Mouse (Mus musculus): Measurements from ENCODE around the gene Foxo1.

Foxo1 gene

DNA sequence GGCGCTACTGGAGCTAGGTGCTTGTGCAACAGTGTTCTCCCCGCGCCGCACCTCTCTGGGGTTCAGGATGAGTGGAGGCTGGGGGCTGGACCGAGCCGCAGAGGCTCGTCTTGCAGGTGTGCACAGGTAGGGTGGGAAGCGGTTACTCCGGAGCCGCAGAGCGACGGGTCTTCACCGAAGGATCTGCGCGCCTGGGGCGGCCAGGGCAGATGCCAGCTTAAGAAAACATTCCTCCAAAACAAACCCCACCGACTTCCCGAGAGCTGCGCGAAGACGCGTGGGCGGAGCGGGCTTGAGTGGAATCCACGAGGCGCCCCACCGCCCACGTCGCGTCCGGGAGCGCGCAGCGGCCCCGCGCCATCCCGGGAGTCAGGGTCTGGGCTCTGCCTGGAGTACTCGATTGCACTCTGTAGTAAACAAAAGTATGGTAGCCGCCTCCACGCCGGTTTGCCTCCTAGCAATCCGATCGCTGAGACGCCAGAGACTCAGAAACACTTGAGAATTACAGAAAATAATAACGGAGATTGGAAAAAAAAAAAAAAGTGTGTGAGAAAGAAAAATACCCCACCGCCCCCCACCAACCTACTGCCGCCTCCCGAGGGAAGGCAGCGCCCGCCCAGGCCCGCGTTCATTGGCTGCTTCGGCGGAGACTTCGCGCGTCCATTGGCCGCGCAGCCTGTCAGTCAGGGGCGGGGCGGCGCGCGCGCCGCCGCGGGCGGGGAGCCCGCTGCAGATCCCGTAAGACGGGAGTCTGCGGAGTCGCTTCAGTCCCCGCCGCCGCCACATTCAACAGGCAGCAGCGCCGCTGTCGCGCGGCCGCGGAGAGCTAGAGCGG lies at the start of gene Foxo1:
TSS of gene Foxo1 (plus strand) at position 685 of the 835 bp plus-strand sequence.
- in situ Hi-C loops (cut with MboI) = loop anchor here (5.0 to 10.0 kb wide), 3 partner anchors 177 to 364 kb away; no protein-coding TSS in a partner anchor

DNA sequence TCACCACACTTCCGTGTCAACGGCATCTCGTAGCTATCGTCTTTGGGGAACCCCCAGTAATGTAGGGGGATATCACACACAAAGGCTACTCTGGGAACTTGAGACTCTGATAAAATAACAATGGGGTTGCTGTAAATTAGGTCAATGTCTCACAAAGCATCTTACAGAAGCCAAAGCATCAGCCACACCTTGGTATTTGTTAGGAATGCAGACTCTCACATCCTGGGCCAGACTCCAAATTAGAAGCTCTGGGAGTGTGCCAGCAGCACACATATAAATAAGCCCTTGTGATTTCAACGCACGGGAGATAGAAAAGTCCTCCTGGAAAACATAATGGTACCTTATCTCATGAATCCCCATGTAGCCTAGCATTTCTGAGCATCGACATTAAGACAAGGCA lies 49.3 kb upstream of the Foxo1 start:
- in situ Hi-C loops (cut with MboI) = no loop called here

DNA sequence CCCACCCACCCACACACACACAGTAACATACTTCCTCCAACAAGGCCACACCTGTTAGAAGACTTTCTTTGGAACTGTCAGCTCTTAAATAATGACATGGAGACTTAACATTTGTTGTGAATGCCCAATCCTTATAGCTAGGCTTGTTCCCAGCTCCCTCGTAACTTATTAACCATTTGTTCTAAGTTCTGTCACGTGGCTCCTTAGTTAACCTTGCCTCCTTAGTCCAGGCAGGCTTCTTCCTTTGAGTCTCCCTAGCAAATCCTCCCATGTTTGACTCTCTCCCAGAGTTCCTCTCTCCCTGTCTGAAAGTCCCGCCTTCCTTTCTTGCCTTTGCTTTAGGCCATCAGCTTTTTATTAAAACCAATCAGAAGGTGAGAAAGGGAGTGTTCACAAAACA lies 47.1 kb upstream of the Foxo1 start:
- in situ Hi-C loops (cut with MboI) = no loop called here

DNA sequence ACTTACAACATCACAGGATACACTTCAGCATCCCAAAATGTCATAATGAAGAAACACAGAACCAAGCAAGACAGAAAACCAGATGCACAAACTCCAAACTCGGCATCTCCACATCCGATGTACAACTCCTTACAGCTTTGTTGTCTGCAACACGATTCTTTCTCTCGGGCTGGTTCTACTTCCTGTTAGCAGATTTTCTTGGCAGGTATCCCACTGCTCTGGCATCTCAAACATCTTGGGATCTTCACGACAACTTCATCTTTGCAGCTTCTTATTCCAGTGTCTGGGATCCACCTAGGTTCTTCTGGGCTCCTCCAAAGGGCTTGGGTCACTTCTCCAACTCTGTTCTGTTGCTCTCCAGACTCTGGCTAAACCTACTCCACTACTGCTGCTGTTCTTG lies 46.2 kb upstream of the Foxo1 start:
- in situ Hi-C loops (cut with MboI) = no loop called here

DNA sequence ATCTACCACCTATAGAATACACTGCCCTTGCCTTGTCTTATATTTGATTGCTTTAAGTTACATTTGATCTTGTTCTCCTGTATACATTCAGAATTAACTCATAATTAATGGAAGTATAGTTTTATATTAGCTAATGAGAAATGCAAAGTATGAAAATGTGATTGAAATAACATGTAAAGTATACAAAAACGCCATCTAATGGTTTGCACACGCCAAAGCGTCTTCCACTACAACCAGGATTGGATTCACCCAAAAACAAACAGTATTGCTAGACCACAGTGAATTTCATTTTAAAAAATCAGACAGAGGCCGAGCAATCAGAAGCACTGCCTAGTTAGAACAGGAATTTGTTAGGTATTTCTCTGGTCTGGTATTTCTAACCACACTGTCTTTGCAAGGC lies 31.6 kb upstream of the Foxo1 start:
- in situ Hi-C loops (cut with MboI) = loop anchor here (25.0 kb wide), 1 partner anchor 1026 kb away; no protein-coding TSS in a partner anchor

DNA sequence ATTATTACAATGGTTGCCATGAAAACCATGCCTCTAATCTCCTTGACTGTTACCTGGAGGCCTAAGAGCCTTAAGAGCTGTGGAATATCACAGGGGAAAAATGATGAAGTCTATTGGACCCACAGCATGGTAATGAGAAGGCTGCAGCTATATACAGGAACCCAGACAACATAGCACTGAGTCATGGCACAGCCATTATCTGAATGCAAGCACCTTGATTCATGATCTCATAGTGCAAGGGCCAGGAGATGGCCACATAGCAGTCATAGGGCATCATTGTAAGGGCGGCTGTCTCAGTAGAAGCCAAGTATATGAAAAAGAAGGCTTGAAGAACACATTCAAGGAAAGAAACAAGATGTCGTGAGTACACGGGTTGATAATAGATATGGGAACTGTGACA lies 31.0 kb upstream of the Foxo1 start:
- in situ Hi-C loops (cut with MboI) = loop anchor here (25.0 kb wide), 1 partner anchor 1025 kb away; no protein-coding TSS in a partner anchor

DNA sequence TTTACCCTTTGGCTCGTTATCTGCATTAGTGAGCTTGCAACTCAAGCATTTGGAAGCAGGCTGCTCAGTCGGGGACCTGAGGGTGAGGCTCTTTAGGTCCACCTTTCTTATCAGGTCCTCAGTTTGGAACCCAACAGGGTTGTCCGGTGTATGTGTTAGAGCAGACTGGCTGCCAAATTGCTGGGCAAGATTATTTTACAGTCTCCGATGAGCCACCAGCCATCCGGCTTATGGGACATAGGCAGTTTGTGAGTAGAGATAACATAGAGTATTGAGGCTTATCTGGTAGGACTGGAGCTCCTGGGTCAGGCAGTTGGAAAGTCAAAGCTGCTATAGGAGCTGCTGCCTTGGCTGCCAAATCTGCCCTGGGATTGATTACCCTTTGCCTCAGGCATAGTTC lies 27.1 kb upstream of the Foxo1 start:
- in situ Hi-C loops (cut with MboI) = loop anchor here (25.0 kb wide), 1 partner anchor 1021 kb away; no protein-coding TSS in a partner anchor

DNA sequence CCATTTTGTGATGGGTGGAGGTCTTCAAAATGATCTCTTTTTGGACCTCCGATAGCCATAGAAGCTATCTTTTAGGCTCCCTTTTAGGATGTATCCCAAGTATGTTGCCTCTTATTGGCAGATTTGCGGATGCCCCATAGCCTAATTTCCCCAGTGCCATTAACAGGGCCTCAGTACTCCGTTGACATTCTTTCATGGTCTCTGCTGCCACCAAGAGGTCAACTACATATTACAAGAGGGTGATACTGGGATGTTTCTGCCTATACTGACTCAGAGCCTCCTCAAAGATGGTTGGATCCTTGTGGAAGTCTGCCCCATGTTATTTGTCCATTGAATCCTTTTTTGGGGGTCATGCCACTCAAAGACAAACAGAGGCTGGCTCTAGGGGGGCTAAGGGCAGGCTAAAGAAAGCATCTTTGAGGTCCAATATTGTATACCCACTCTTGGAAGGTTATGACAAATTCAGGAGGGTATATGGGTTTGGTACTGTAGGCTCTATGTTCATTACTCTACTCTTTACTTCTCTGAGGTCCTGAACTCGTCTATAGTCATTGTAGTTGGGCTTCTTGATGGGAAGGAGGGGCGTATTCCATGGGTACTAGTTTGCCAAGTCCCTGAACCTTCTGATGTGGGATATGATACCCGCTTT lies 25.6 kb upstream of the Foxo1 start:
- in situ Hi-C loops (cut with MboI) = loop anchor here (25.0 kb wide), 1 partner anchor 1020 kb away; no protein-coding TSS in a partner anchor

DNA sequence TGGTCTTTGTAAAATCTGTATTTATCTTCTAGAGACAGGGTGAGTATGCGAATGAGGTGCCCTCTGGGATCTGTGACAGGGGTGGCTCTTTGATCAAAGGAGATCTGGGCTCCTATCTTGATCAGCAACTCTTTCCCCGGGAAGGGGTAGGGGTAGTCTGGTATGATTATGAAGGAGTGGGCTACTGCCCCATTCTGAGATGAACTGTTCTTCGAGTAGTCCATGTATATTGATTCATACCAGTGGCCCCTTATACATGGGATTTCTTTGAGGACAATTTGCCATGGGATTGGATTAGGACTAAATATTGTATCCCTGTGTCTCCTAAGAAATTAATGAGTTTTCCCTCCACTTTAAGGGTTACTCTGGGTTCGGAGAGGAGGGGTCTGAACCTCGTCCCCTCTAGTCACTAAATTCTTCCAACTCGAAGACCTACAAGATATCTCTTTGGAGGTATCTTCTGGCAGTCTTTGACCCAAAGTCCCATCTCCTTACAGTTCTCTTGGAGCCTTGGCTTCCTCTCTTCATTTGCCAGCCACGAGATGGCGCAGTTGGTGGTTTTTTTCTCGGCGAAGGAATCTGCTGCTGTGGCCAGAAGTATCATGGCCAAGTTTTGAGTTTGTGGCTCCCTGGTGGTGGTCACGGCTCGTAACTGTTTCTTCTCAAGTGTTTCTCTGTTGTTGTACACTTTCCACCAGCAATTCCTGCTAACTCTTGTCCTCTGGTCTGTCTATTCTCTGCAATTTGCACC lies 24.7 kb upstream of the Foxo1 start:
- in situ Hi-C loops (cut with MboI) = loop anchor here (25.0 kb wide), 1 partner anchor 1019 kb away; no protein-coding TSS in a partner anchor

DNA sequence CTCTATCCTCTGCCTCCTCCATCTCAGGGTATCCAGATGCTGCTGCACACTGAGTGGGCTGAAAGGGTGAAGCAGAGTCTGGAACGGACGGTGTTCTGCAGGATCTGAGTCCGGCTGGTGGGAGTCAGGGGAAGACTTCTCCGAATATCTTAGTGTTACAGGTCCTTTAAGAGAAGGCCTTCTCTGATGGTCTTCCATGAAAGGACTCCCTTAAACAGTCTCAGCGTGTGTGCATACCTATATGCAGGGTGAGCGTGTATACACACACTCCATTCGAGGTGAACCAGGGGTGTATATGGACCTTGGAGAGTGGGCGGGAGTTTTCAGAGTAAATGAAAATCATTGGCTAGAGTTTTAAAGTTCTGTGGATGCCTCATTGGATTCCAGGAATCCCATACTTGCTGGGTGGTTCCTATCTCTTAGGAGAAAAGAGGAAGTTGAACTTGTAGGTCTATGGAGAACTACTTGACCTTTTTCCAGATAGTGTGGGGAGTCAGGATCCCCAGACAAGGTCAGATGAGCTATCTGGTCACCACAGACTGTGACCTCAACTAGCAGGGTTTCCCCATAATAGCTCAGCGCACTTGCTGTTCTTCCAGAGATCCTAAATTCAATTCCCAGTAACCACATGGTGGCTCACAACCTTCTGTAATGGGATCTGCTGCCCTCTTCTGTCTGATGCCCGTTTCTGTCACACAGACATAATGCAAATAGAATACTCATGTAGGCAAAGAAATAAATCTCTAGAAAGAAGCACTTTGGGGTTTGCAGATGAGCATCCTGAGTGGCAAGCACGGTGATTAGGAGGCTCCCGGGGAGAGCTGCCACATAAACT lies 21.9 kb upstream of the Foxo1 start:
- in situ Hi-C loops (cut with MboI) = loop anchor here (25.0 kb wide), 1 partner anchor 1016 kb away; no protein-coding TSS in a partner anchor

DNA sequence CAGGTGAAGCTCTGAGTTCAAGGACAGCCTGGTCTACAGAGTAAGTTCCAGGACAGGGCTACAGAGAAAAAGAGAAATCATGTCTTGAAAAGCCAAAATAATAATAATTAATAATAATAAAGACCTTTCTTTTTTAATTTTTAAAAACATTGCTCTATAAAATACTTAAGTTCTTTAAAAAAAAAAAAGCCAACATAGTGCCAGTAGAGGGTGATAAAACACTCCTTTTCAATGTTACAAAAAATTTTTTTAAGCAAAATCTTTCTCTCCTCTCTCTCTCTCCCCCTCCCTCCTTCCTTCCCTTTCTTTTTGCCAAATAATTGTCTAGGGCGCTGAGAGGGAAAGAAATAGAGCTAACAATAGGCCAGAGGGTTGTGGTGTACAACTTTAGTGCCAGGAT lies 17.0 kb upstream of the Foxo1 start:
- in situ Hi-C loops (cut with MboI) = loop anchor here (10.0 kb wide), 1 partner anchor 1204 kb away; no protein-coding TSS in a partner anchor

DNA sequence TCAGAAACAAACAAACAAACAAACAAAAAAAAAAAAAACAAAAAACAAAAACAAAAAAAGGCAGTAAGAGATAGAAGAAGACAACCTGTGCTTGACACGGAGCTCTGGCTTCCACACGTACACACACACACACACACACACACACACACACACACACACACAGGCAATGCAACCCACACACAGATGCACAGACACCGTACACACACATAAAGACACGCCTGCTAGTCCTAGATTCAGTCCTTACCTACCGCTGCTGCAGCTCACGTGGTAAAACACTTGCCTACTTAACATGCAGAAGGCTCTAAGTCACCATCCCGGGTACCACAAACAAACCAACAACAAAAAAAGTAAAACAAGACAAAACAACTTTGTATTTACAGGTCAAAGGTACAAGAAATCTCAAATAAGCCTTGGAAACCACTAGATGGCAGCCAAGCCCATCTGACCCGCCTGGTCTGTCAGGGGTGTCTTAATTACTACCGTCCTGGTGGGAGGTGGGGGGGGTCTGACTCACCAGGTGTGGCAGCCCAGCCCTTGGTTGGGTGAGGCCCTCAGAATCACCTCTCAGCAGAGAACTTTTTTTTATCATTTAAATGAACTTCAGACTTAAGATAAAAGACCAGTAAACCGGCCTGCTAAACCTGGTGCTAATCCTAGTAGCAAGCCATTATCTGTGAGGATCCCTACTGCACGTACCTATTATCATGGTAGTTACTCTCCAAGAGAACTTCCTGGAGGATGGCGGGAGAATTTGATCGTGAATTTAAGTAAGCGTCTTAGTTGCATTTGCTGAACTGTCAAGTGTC lies 14.3 kb upstream of the Foxo1 start:
- in situ Hi-C loops (cut with MboI) = loop anchor here (10.0 kb wide), 1 partner anchor 1201 kb away; no protein-coding TSS in a partner anchor

DNA sequence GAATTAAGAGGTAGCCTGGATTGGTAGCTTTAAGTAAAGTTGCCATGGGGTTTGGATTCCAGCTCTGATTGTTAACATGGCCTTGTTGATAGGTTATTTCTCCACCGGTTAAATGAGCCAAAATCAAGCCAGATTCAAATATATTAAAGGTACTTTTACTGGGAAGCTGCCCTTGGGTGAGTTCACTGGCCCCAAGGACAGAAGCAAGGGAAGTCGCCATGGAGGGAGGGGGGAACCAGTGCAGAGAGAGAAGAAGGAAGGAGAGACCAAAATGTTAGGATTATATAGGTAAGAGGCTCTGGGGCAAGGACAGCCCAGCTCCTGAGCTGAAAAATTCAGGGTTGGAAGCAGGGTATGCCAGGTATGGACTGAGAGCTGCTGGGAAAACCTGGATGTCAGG lies 13.6 kb upstream of the Foxo1 start:
- in situ Hi-C loops (cut with MboI) = loop anchor here (10.0 kb wide), 1 partner anchor 1200 kb away; no protein-coding TSS in a partner anchor

DNA sequence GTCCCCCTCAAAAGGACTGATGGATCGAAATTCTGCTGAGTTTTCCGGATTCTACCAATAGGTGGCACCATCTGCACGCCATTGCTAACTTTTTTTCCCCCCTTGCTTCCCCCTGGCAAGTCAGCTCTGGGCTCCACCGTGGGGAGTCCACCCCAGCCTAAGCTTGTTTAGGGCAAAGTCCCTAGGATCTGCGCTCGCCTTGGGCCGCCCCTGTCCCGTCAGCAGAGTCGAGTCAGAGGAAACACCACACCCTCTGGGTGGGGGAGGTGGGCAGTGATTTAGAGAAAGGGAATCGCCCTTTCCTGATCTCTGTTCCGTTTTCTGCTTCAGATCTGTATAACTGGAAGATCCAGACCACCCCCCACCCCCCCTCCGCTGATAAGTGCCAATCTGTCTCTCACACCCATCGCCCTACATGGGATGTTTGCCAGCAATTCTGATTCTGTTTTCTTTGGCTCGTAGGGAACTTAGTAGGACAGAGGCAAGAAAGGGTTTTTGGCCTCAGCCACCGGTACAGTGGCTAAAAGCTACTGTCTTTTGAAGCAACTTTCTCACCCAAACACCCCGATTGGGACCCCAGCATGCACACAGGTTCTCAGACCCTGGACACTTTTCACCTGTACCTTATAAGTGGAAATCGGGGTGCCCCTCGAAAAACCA lies 10.2 kb upstream of the Foxo1 start:
- in situ Hi-C loops (cut with MboI) = loop anchor here (5.0 to 10.0 kb wide), 4 partner anchors 499 to 1197 kb away; no protein-coding TSS in a partner anchor

DNA sequence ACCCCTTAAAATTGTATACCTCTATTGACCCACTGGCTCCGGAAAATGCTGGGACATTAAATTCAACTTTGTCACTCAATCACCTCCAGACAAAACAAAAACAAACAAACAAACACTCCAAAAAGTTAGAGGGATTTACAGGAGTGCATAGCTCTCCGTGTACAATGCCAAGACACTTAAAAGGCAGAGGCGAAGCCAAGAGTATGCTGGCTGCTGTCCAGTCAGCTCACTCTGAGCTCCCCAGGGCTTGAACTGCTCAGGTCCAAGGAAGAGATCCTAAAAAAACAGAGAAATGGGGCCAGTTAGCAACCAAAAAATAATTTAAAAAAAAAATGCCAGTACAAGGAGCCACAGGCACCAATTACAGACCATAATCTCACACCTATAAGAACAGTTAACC lies 9.6 kb upstream of the Foxo1 start:
- in situ Hi-C loops (cut with MboI) = loop anchor here (5.0 to 10.0 kb wide), 4 partner anchors 499 to 1196 kb away; no protein-coding TSS in a partner anchor

DNA sequence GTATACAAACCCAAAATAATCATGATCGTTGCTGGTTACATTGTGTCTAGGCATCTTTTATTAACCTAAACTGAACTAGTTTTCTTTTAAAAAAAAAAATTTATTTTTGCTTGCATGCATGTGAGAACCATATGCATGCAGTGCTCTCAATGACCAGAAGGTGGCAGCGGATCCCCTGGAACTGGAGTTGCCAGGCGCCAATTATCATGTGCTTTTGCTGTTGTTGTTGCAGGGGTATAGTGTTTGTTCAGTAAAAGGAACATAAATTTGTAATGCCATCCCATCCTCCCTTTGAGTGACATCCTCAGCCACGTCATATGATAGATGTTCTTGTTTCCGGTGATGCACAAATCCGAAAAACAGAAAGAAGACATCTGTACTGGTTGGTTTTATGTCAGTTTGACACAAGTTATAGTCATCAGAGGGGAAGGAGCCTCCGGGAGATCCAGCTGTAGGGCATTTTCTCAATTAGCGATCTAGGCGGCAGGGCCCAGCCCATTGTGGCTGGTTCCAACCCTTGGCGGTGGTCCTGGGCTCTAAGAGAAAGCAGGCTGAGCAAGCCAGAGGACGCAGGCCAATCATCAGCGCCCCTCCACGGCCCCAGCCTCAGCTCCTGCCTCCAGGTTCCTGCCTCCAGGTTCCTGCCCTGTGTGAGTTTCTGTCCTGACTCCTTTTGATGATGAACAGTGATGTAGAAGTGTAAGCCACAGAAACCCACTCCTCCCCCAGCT lies 5.5 kb upstream of the Foxo1 start:
- in situ Hi-C loops (cut with MboI) = loop anchor here (10.0 kb wide), 2 partner anchors 182 to 302 kb away; no protein-coding TSS in a partner anchor

DNA sequence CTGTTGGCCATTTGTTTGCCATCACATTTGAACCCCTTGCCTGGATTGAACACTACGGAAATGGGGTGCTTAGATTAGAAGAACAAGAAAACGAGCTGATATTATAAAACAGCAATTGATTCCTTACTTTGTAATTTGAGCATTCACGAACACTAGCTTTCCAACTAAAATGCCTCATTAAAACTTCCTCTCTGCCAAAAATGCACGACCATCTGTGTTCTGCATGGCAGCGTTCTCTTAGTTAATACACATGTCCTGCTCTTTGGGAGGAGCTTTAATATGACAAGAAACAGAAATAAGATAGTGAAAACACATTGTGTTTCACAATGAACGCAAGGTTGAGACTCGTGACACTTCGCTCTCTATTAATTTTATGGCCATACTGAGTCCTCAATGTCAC lies 3.8 kb upstream of the Foxo1 start:
- in situ Hi-C loops (cut with MboI) = loop anchor here (10.0 kb wide), 2 partner anchors 180 to 300 kb away; no protein-coding TSS in a partner anchor

DNA sequence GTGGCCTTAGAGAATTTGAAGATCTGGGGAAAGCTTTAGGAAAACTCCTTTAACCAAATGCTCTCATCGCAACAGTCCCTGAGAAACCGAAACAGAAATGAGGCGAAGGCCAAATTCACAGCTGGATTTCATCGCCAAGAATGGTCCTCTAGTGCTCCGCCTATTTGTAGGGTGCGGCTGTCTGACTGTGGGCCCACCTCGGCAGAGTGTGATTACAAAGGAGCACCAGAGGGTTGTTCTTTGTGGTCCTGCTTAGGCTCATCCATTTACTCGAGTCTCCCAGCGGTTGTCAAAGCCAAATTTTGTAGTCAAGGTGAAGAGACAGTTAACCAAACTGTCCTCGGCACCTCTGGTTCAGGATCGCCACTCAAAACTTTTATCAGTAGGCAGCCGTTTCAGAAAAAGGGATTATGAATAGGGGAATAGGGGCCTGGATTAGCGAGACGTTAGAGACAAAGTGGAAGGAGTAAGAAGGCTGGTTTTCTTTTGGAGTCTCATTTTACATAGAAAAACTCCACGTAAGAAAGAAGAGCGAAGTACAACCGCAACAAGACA lies 1.5 kb upstream of the Foxo1 start:
- in situ Hi-C loops (cut with MboI) = loop anchor here (5.0 to 10.0 kb wide), 3 partner anchors 178 to 366 kb away; no protein-coding TSS in a partner anchor
